Mouse (Mus musculus) ES-Bruce4 (cell line): ENCODE results near the gene Slc35g1.

Experiments used
- CTCF ChIP-seq: IDR thresholded peaks from one replicate; pipeline ENCODE4 v1.8.1; 2011; ENCODE audit warnings: low read depth, low read length
- POLR2A ChIP-seq: IDR thresholded peaks from one replicate; pipeline ENCODE4 v1.8.1; 2011; ENCODE audit warnings: low read length; ENCODE audit not compliant: insufficient read depth

- TF ChIP-seq CTCF (no peak), POLR2A (no peak)
Observed at GRCm38 (mm10) chr19:38373371-38373770, 22.4 kb upstream of the Slc35g1 start.
